Mouse (Mus musculus): ENCODE results near the gene Cap2.

Gene Cap2

GRCm38 (mm10) chr13:46525295-46526255, 23.9 kb downstream of the Cap2 start:
- no peak for DNase-seq (ENCODE audit: low read depth, low spot score)

GRCm38 (mm10) chr13:46526645-46527044, 25.0 kb downstream of the Cap2 start:
- no peak for DNase-seq (ENCODE audit: low read depth, low spot score)

- DNase-seq (ENCODE audit: low read depth, low spot score): no peak
Observed at GRCm38 (mm10) chr13:46527340-46527739, 25.7 kb downstream of the Cap2 start.

GRCm38 (mm10) chr13:46529037-46529436, 27.4 kb downstream of the Cap2 start:
- no peak for DNase-seq (ENCODE audit: low read depth, low spot score)

GRCm38 (mm10) chr13:46530546-46530945, 28.9 kb downstream of the Cap2 start:
- no peak for DNase-seq (ENCODE audit: low read depth, low spot score)

- DNase-seq (ENCODE audit: low read depth, low spot score): no peak
Observed at GRCm38 (mm10) chr13:46531676-46532075, 30.0 kb downstream of the Cap2 start.

GRCm38 (mm10) chr13:46532276-46532675, 30.6 kb downstream of the Cap2 start:
- no peak for DNase-seq (ENCODE audit: low read depth, low spot score)

- DNase-seq (ENCODE audit: low read depth, low spot score): no peak
Observed at GRCm38 (mm10) chr13:46533342-46534129, 31.9 kb downstream of the Cap2 start.

- DNase-seq (ENCODE audit: low read depth, low spot score): no peak
Observed at GRCm38 (mm10) chr13:46534171-46534968, 32.7 kb downstream of the Cap2 start.

- no peak for DNase-seq (ENCODE audit: low read depth, low spot score)
Observed at GRCm38 (mm10) chr13:46534969-46535785, 33.5 kb downstream of the Cap2 start.

GRCm38 (mm10) chr13:46539284-46539683, 37.6 kb downstream of the Cap2 start:
- no peak for DNase-seq (ENCODE audit: low read depth, low spot score)

GRCm38 (mm10) chr13:46540943-46541342, 39.3 kb downstream of the Cap2 start:
- no peak for DNase-seq (ENCODE audit: low read depth, low spot score)

- DNase-seq (ENCODE audit: low read depth, low spot score): no peak
Observed at GRCm38 (mm10) chr13:46542782-46543181, 41.1 kb downstream of the Cap2 start.

GRCm38 (mm10) chr13:46544608-46545007, 43.0 kb downstream of the Cap2 start:
- no peak for DNase-seq (ENCODE audit: low read depth, low spot score)

- no peak for DNase-seq (ENCODE audit: low read depth, low spot score)
Observed at GRCm38 (mm10) chr13:46545081-46545480, 43.4 kb downstream of the Cap2 start.

GRCm38 (mm10) chr13:46546846-46547245, 45.2 kb downstream of the Cap2 start:
- peak; percentile 34 for DNase-seq (ENCODE audit: low read depth, low spot score)

GRCm38 (mm10) chr13:46547253-46547652, 45.6 kb downstream of the Cap2 start:
- peak; percentile 6 for DNase-seq (ENCODE audit: low read depth, low spot score)

- no peak for DNase-seq (ENCODE audit: low read depth, low spot score)
Observed at GRCm38 (mm10) chr13:46548132-46548531, 46.5 kb downstream of the Cap2 start.

GRCm38 (mm10) chr13:46548600-46549179, 47.0 kb downstream of the Cap2 start:
- no peak for DNase-seq (ENCODE audit: low read depth, low spot score)

GRCm38 (mm10) chr13:46550627-46551026, 49.0 kb downstream of the Cap2 start:
- no peak for DNase-seq (ENCODE audit: low read depth, low spot score)
